Comparison of ENCODE assay signal across 9 mouse cellular contexts in the genomic region with DNA sequence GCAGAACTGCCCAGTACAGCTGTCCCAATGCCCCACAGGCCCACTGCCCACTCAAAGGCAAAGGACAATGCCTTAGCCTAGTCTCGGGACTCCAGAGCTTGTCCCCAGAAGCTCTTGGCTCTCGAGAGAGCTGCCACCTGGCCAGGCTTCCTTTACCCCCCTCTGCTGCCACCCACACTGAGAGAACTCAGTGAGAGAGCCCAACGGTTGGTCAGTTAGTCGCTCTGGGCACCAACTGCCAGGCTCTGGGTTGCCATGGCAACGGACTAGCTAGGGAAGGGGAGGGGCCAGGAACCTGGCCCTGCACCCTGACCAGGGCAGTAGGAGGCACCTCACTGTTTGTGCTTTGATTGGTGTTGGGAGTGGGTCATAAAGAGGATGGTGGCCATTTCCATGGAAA. TPM values are rescaled to one million over a fixed set of nuclear protein-coding genes. Genes with fewer than 3 reads are reported as not detected.
A peak's percentile ranks its signal among the peaks of the same experiment; 100 is the strongest.
DNase-seq lines count a peak whose midpoint lies in the region; ATAC-seq and TF ChIP-seq lines count a peak whose summit lies in the region.
"Had no signal": no experiment of that assay in that cellular context is flagged by ENCODE, and none has a peak within 500 bp of the region (broad histone marks: within the 10 kb centered on the region; RNA-seq: fewer than 3 reads in every experiment).

No protein-coding gene starts in this region.

- no peaks in the 10 kb centered on the region; the same call in none of the 2 replicates for H3K36me3 ChIP-seq in testis, adult 2 months (ENCODE audit: control insufficient read depth, insufficient read depth, low read length)

- peak overlapping the region; percentile 96 for H3K4me3 ChIP-seq in testis, adult 2 months (ENCODE audit: control insufficient read depth, low read depth, low read length)

- peak overlapping the region; percentile 99 for H3K27ac ChIP-seq in testis, adult 2 months (ENCODE audit: control insufficient read depth, insufficient read depth, low read depth, low read length)

- intact Hi-C loops in left cerebral cortex, postnatal 14 days (cut with DNase I), result loop anchor here (5.0 kb wide), 1 partner anchor 42 kb away; no protein-coding TSS in a partner anchor

- ATAC-seq in frontal cortex, adult (ENCODE audit: low TSS enrichment), result peak; percentile 58
- no peak for ATAC-seq in CD4-positive, CD25-positive, alpha-beta regulatory T cell, adult 4 months

- DNase-seq in frontal cortex, postnatal 25 days (ENCODE audit: low spot score in 2 of 2), result no peak
- DNase-seq in testis, postnatal 10 days (ENCODE audit: low spot score), result no peak
- peak; percentile 64 to 88 for DNase-seq in left cerebral cortex, postnatal 14 days (ENCODE audit: low spot score in 2 of 2)
- peak; percentile 93 for DNase-seq in retina, postnatal 1 day
- no peak for DNase-seq in thymus, postnatal 36 days

- no peak for TF ChIP-seq CTCF in testis, adult 2 months (IDR thresholded peaks at IDR 0.05; ENCODE audit: control insufficient read depth, insufficient read depth, insufficient replicate concordance, low read depth, low read length)

- no peaks in the 10 kb centered on the region for H3K27me3 ChIP-seq in testis, adult 2 months (ENCODE audit: control insufficient read depth, insufficient read depth, low read length)

- TF ChIP-seq POLR2A in testis, adult 2 months (IDR thresholded peaks at IDR 0.05; ENCODE audit: control insufficient read depth, low read depth, low read length), result peak; percentile 91; the same call in 1 of the 2 replicates

- peaks cover 29% of the 10 kb centered on the region for H3K4me1 ChIP-seq in testis, adult 2 months (ENCODE audit: control insufficient read depth, insufficient read depth, low read length)

RNA-seq across cellular contexts. Expression of gene Elfn2, which starts 48.2 kb away (rescaled TPM):
- polyA plus RNA-seq in testis, adult 2 months (2012; rRNA removed), result 6.7 and 6.9 TPM in 2 replicates
- 100 to 1,000 TPM; 117 to 127 TPM for total RNA-seq in left cerebral cortex, postnatal 14 days (2021)
- polyA plus RNA-seq in CD4-positive, CD25-positive, alpha-beta regulatory T cell, adult 4 months (2017; shearing (Covaris generic)), result under 1 TPM in 1 of 2 experiments, not detected in 1; 0.10 TPM
- polyA plus RNA-seq: embryonic facial prominence, embryonic 11.5 days had no signal

Comparison
In these comparisons a context has a peak if more than half of its experiments do, and no peak if none do; other contexts are left out.
1. DNase-seq: peak in left cerebral cortex, postnatal 14 days (2 of 2) and retina, postnatal 1 day (single experiment); none in frontal cortex, postnatal 25 days (0 of 2), testis, postnatal 10 days (single experiment) and thymus, postnatal 36 days (0 of 2).